Mouse (Mus musculus): Measurements from ENCODE around the gene Rnft2. TPM values are rescaled to one million over a fixed set of nuclear protein-coding genes. Genes with fewer than 3 reads are reported as not detected.

Gene Rnft2
- polyA plus RNA-seq, 1 experiment = 16.4 TPM

Other genes starting within 250 kb of the Rnft2 start
- gene Tesc, start 217.4 kb downstream of the Rnft2 start, polyA plus RNA-seq (2012; rRNA removed) = 3.6 and 4.1 TPM in 2 replicates
- 65.2 and 80.7 TPM in 2 replicates for gene Fbxw8, start 89.7 kb downstream of the Rnft2 start, polyA plus RNA-seq (2012; rRNA removed)
- gene Hrk, start 80.5 kb downstream of the Rnft2 start, polyA plus RNA-seq (2012; rRNA removed) = 0.08 and 0.16 TPM in 2 replicates
- 9.9 and 12.0 TPM in 2 replicates for gene 2410131K14Rik, start 111 bp upstream of the Rnft2 start, polyA plus RNA-seq (2012; rRNA removed)

Data from gonadal fat pad, adult 2 months (tissue).